Mouse (Mus musculus): ENCODE measurements around the gene Hnf4a.
A peak's percentile ranks its signal among the peaks of the same experiment; 100 is the strongest.

- TF ChIP-seq POLR2A (IDR thresholded peaks at IDR 0.05; ENCODE audit: low read depth, low read length), result no peak
- TF ChIP-seq CTCF (IDR thresholded peaks at IDR 0.05; ENCODE audit: borderline replicate concordance, insufficient read depth, low read length), result peak; percentile 96
Observed at GRCm38 (mm10) chr2:163534958-163535524, 28.4 kb downstream of the Hnf4a start.
